Comparison of ENCODE assay signal across 21 mouse cellular contexts in genomic region chr1:89878496-89878895, GRCm38 (mm10). TPM values are rescaled to one million over a fixed set of nuclear protein-coding genes. Genes with fewer than 3 reads are reported as not detected.
DNase-seq lines count a peak whose midpoint lies in the region; ATAC-seq and TF ChIP-seq lines count a peak whose summit lies in the region.
"Had no signal": no experiment of that assay in that cellular context is flagged by ENCODE, and none has a peak within 500 bp of the region (broad histone marks: within the 10 kb centered on the region; RNA-seq: fewer than 3 reads in every experiment).

No protein-coding gene starts in this region.

- no peak for TF ChIP-seq EP300 in heart, adult 2 months (IDR thresholded peaks at IDR 0.05; ENCODE audit: insufficient read depth, low read depth, low read length)

- H3K27me3 ChIP-seq in hindbrain, embryonic 13.5 days: no peaks in the 10 kb centered on the region
- H3K27me3 ChIP-seq in hindbrain, embryonic 11.5 days (ENCODE audit: control insufficient read depth, insufficient read depth, low read length): no peaks in the 10 kb centered on the region
- no peaks in the 10 kb centered on the region for H3K27me3 ChIP-seq in heart, adult 2 months (ENCODE audit: control insufficient read depth, insufficient read depth, low read length)
- H3K27me3 ChIP-seq: CH12.LX; hindbrain, embryonic 12.5 days had no signal

- intact Hi-C loops in heart, adult 2 months (cut with DNase I): no loop called here
- intact Hi-C loops in left cerebral cortex, postnatal 10 days (cut with DNase I): no loop called here

- no peak for ATAC-seq in hindbrain, embryonic 13.5 days (ENCODE audit: low FRiP score)
- ATAC-seq in hindbrain, embryonic 11.5 days (ENCODE audit: low FRiP score): no peak
- ATAC-seq: forebrain, embryonic 15.5 days; midbrain, embryonic 13.5 days had no signal

- no peak for DNase-seq in hindbrain, embryonic 11.5 days (ENCODE audit: low spot score)
- DNase-seq in cerebellum, adult 11 months: peak; percentile 12
- DNase-seq in cerebellum, postnatal 10 days: peak; percentile 63 to 72
- DNase-seq in heart, adult 2 months: no peak
- no peak for DNase-seq in left cerebral cortex, postnatal 10 days (ENCODE audit: extremely low spot score in 1 of 2, low spot score in 2 of 2)
- no peak for DNase-seq in lung, postnatal 25 days (ENCODE audit: low spot score)
- DNase-seq: embryo, embryonic 11 days; gastrocnemius, postnatal 36 days; liver; lung, postnatal 10 days; thymus, postnatal 36 days had no signal

- TF ChIP-seq POLR2A in heart, adult 2 months (IDR thresholded peaks at IDR 0.05; ENCODE audit: insufficient read depth, low read depth, low read length): no peak

- H3K9me3 ChIP-seq in hindbrain, embryonic 13.5 days: no peaks in the 10 kb centered on the region
- no peaks in the 10 kb centered on the region for H3K9me3 ChIP-seq in hindbrain, embryonic 11.5 days (ENCODE audit: control insufficient read depth, low read length)
- H3K9me3 ChIP-seq: forebrain, embryonic 15.5 days; hindbrain, embryonic 12.5 days; midbrain, embryonic 13.5 days; neural tube, embryonic 12.5 days had no signal

- no peaks in the 10 kb centered on the region for H3K79me2 ChIP-seq in heart, adult 2 months (replicated peaks; ENCODE audit: control insufficient read depth, insufficient read depth, low read length)

- H3K36me3 ChIP-seq in hindbrain, embryonic 13.5 days: peaks cover 4% of the 10 kb centered on the region
- no peaks in the 10 kb centered on the region for H3K36me3 ChIP-seq in hindbrain, embryonic 11.5 days (ENCODE audit: control insufficient read depth, insufficient read depth, low read length)
- no peaks in the 10 kb centered on the region for H3K36me3 ChIP-seq in heart, adult 2 months (ENCODE audit: control insufficient read depth, insufficient read depth, low read length)
- H3K36me3 ChIP-seq: forebrain, embryonic 15.5 days; hindbrain, embryonic 12.5 days had no signal

- peaks cover 62% of the 10 kb centered on the region for H3K4me1 ChIP-seq in hindbrain, embryonic 13.5 days (replicated peaks)
- peaks cover 15% of the 10 kb centered on the region for H3K4me1 ChIP-seq in hindbrain, embryonic 11.5 days (replicated peaks; ENCODE audit: control insufficient read depth, insufficient read depth, low read length)
- peaks cover 8% of the 10 kb centered on the region for H3K4me1 ChIP-seq in heart, adult 2 months (ENCODE audit: control insufficient read depth, insufficient read depth, low read length)

- no peak for TF ChIP-seq CTCF in heart, adult 2 months (IDR thresholded peaks at IDR 0.05)

- no peak overlapping the region for H3K4me2 ChIP-seq in hindbrain, embryonic 13.5 days
- no peak overlapping the region for H3K4me2 ChIP-seq in hindbrain, embryonic 11.5 days (replicated peaks; ENCODE audit: low read depth, low read length)
- H3K4me2 ChIP-seq: forebrain, embryonic 15.5 days; hindbrain, embryonic 12.5 days; midbrain, embryonic 13.5 days; neural tube, embryonic 12.5 days had no signal

- WGBS in hindbrain, embryonic 13.5 days: 71% methylated on average over 11 of the region's 11 CpGs
- WGBS in hindbrain, embryonic 11.5 days: 78% methylated on average over 11 of the region's 11 CpGs
- WGBS in heart, adult 2 months: 77% methylated on average over 11 of the region's 11 CpGs

- H3K9ac ChIP-seq in hindbrain, embryonic 13.5 days: no peak overlapping the region
- no peak overlapping the region for H3K9ac ChIP-seq in hindbrain, embryonic 11.5 days (ENCODE audit: low read depth, low read length)
- H3K9ac ChIP-seq in heart, adult 2 months (ENCODE audit: low read depth, low read length): no peak overlapping the region
- H3K9ac ChIP-seq: forebrain, embryonic 15.5 days; hindbrain, embryonic 12.5 days; midbrain, embryonic 13.5 days; neural tube, embryonic 12.5 days had no signal

- 0 out of 2 replicates have a peak overlapping the region, but pooled peaks have one; percentile 18 for H3K27ac ChIP-seq in hindbrain, embryonic 13.5 days
- no peak overlapping the region for H3K27ac ChIP-seq in hindbrain, embryonic 11.5 days (ENCODE audit: low read depth, low read length)
- H3K27ac ChIP-seq in heart, adult 2 months: no peak overlapping the region
- H3K27ac ChIP-seq: forebrain, embryonic 15.5 days; midbrain, embryonic 13.5 days; neural tube, embryonic 12.5 days had no signal

- no peak overlapping the region for H3K4me3 ChIP-seq in hindbrain, embryonic 13.5 days
- no peak overlapping the region for H3K4me3 ChIP-seq in hindbrain, embryonic 11.5 days (ENCODE audit: low read depth, low read length)
- H3K4me3 ChIP-seq in heart, adult 2 months: no peak overlapping the region
- H3K4me3 ChIP-seq: forebrain, embryonic 15.5 days; hindbrain, embryonic 12.5 days; midbrain, embryonic 13.5 days; neural tube, embryonic 12.5 days had no signal

RNA-seq across cellular contexts. Expression of gene Gbx2, which starts 52.5 kb away (rescaled TPM):
- polyA plus RNA-seq in hindbrain, embryonic 13.5 days (2015; fragmentation: Nextera tagmentation; extraction: Ambion mirVana): 54.7 TPM in 2 replicates
- 30.0 and 36.2 TPM in 2 replicates for polyA plus RNA-seq in hindbrain, embryonic 11.5 days (2014; fragmentation: Nextera tagmentation; extraction: Ambion mirVana)
- under 1 TPM; 0.18 to 0.21 TPM for total RNA-seq in heart, adult 2 months (2021)
- polyA plus RNA-seq in heart, adult 2 months (2012; rRNA removed): 0.12 and 0.14 TPM in 2 replicates
- total RNA-seq in left cerebral cortex, postnatal 10 days (2021): under 1 TPM; 0.20 to 0.64 TPM
- total RNA-seq: adrenal gland, postnatal 4 days; CH12.LX; megakaryocyte, adult 5-6 weeks had no signal
- polyA plus RNA-seq: heart, postnatal 0 days; intestine, embryonic 14.5 days had no signal

Comparison
In these comparisons a context has a peak if more than half of its experiments do, and no peak if none do; other contexts are left out.
1. DNase-seq: peak in cerebellum, adult 11 months (single experiment) and cerebellum, postnatal 10 days (2 of 2); none in hindbrain, embryonic 11.5 days (single experiment), heart, adult 2 months (0 of 2), left cerebral cortex, postnatal 10 days (0 of 2) and lung, postnatal 25 days (single experiment).
2. RNA of gene Gbx2, which starts 52.5 kb away (polyA plus RNA-seq): 54.7 TPM in hindbrain, embryonic 13.5 days and 30.0 to 36.2 TPM in hindbrain, embryonic 11.5 days; 0.12 to 0.14 TPM in heart, adult 2 months; every median in the first group is over 10 times any median in the second.